Comparison of ENCODE assay signal across 7 mouse cellular contexts in genomic region chr4:137912768-137913305, GRCm38 (mm10). TPM values are rescaled to one million over a fixed set of nuclear protein-coding genes. Genes with fewer than 3 reads are reported as not detected.
A peak's percentile ranks its signal among the peaks of the same experiment; 100 is the strongest.
DNase-seq lines count a peak whose midpoint lies in the region; ATAC-seq and TF ChIP-seq lines count a peak whose summit lies in the region.

No protein-coding gene starts in this region.

- H3K36me3 ChIP-seq in embryonic facial prominence, embryonic 13.5 days: peaks cover 4% of the 10 kb centered on the region; the same call in 1 of the 2 replicates
- peaks cover 6% of the 10 kb centered on the region for H3K36me3 ChIP-seq in heart, embryonic 10.5 days
- H3K36me3 ChIP-seq in kidney, embryonic 15.5 days: no peaks in the 10 kb centered on the region
- no peaks in the 10 kb centered on the region for H3K36me3 ChIP-seq in midbrain, embryonic 16.5 days (ENCODE audit: control insufficient read depth, insufficient read depth, low read length)
- no peaks in the 10 kb centered on the region for H3K36me3 ChIP-seq in thymus, adult 2 months (ENCODE audit: control insufficient read depth, insufficient read depth, low read length)

- H3K27ac ChIP-seq in embryonic facial prominence, embryonic 13.5 days: peak overlapping the region; percentile 33
- peak overlapping the region; percentile 82 for H3K27ac ChIP-seq in heart, embryonic 10.5 days
- H3K27ac ChIP-seq in kidney, embryonic 15.5 days: 0 out of 2 replicates have a peak overlapping the region, but pooled peaks have one; percentile 45
- H3K27ac ChIP-seq in midbrain, embryonic 16.5 days (ENCODE audit: low read length): peak overlapping the region; percentile 22; the same call in 1 of the 2 replicates
- no peak overlapping the region for H3K27ac ChIP-seq in thymus, adult 2 months (ENCODE audit: control insufficient read depth, insufficient read depth, low read length)

- H3K4me3 ChIP-seq in embryonic facial prominence, embryonic 13.5 days: peak overlapping the region; percentile 61
- H3K4me3 ChIP-seq in heart, embryonic 10.5 days: peak overlapping the region; percentile 66; the same call in 1 of the 2 replicates
- H3K4me3 ChIP-seq in kidney, embryonic 15.5 days (replicated peaks): peak overlapping the region; percentile 57
- peak overlapping the region; percentile 64 for H3K4me3 ChIP-seq in midbrain, embryonic 16.5 days (ENCODE audit: low read depth, low read length)
- no peak overlapping the region for H3K4me3 ChIP-seq in thymus, adult 2 months (ENCODE audit: control insufficient read depth, insufficient read depth, low read length)

- no peak for TF ChIP-seq CTCF in thymus, adult 2 months (IDR thresholded peaks at IDR 0.05; ENCODE audit: borderline replicate concordance, control insufficient read depth, extremely low read depth, insufficient read depth, low read length, poor library complexity)

- H3K9me3 ChIP-seq in embryonic facial prominence, embryonic 13.5 days: no peaks in the 10 kb centered on the region
- no peaks in the 10 kb centered on the region for H3K9me3 ChIP-seq in heart, embryonic 10.5 days
- no peaks in the 10 kb centered on the region for H3K9me3 ChIP-seq in kidney, embryonic 15.5 days (replicated peaks)
- no peaks in the 10 kb centered on the region for H3K9me3 ChIP-seq in midbrain, embryonic 16.5 days (replicated peaks; ENCODE audit: control insufficient read depth, low read length, poor library complexity, severe bottlenecking)

- H3K27me3 ChIP-seq in embryonic facial prominence, embryonic 13.5 days: no peaks in the 10 kb centered on the region
- H3K27me3 ChIP-seq in heart, embryonic 10.5 days (ENCODE audit: insufficient read depth, poor library complexity, severe bottlenecking): peaks cover 3% of the 10 kb centered on the region; the same call in 1 of the 2 replicates
- H3K27me3 ChIP-seq in kidney, embryonic 15.5 days: no peaks in the 10 kb centered on the region
- H3K27me3 ChIP-seq in midbrain, embryonic 16.5 days (ENCODE audit: control insufficient read depth, insufficient read depth, low read depth, low read length): no peaks in the 10 kb centered on the region
- no peaks in the 10 kb centered on the region for H3K27me3 ChIP-seq in thymus, adult 2 months (ENCODE audit: control insufficient read depth, insufficient read depth, low read length)

- WGBS in embryonic facial prominence, embryonic 13.5 days: 50% methylated on average over 13 of the region's 13 CpGs
- 58% methylated on average over 12 of the region's 13 CpGs for WGBS in heart, embryonic 10.5 days
- 42% methylated on average over 12 of the region's 13 CpGs for WGBS in kidney, embryonic 15.5 days
- 53% methylated on average over 12 of the region's 13 CpGs for WGBS in midbrain, embryonic 16.5 days
- 60% methylated on average over 13 of the region's 13 CpGs for WGBS in thymus, adult 2 months

- no peak for ATAC-seq in embryonic facial prominence, embryonic 13.5 days (ENCODE audit: insufficient number of reproducible peaks, insufficient read depth, low FRiP score, low TSS enrichment, low read depth)
- ATAC-seq in kidney, embryonic 15.5 days (replicated peaks; ENCODE audit: low FRiP score): no peak
- no peak for ATAC-seq in midbrain, embryonic 16.5 days

- no peak for DNase-seq in heart, embryonic 10.5 days (ENCODE audit: low spot score)
- no peak for DNase-seq in cerebellum, adult 11-12 months
- no peak for DNase-seq in thymus, adult 2 months
- DNase-seq in right cerebral cortex, adult 2 months (ENCODE audit: low spot score in 2 of 2): no peak

- peak overlapping the region; percentile 95 for H3K4me2 ChIP-seq in embryonic facial prominence, embryonic 13.5 days
- H3K4me2 ChIP-seq in kidney, embryonic 15.5 days: peak overlapping the region; percentile 99
- peak overlapping the region; percentile 98 for H3K4me2 ChIP-seq in midbrain, embryonic 16.5 days (ENCODE audit: low read length)

- peaks cover 55% of the 10 kb centered on the region for H3K4me1 ChIP-seq in embryonic facial prominence, embryonic 13.5 days
- peaks cover 64% of the 10 kb centered on the region for H3K4me1 ChIP-seq in heart, embryonic 10.5 days
- H3K4me1 ChIP-seq in kidney, embryonic 15.5 days: peaks cover 47% of the 10 kb centered on the region
- peaks cover 23% of the 10 kb centered on the region for H3K4me1 ChIP-seq in midbrain, embryonic 16.5 days (ENCODE audit: control insufficient read depth, insufficient read depth, low read length)
- H3K4me1 ChIP-seq in thymus, adult 2 months (replicated peaks; ENCODE audit: control insufficient read depth, insufficient read depth, low read length): peaks cover 20% of the 10 kb centered on the region

- no peak for TF ChIP-seq POLR2A in thymus, adult 2 months (IDR thresholded peaks at IDR 0.05; ENCODE audit: control insufficient read depth, extremely low read depth, insufficient read depth, low read length, poor library complexity)

- H3K9ac ChIP-seq in embryonic facial prominence, embryonic 13.5 days: peak overlapping the region; percentile 76
- H3K9ac ChIP-seq in kidney, embryonic 15.5 days: peak overlapping the region; percentile 49
- H3K9ac ChIP-seq in midbrain, embryonic 16.5 days (ENCODE audit: low read depth, low read length): peak overlapping the region; percentile 76

RNA-seq across cellular contexts. Expression of gene Ece1, which starts 50.8 kb away (rescaled TPM):
- polyA plus RNA-seq in embryonic facial prominence, embryonic 13.5 days (2015; fragmentation: Nextera tagmentation; extraction: Ambion mirVana): 49.9 and 65.0 TPM in 2 replicates
- 118 and 165 TPM in 2 replicates for polyA plus RNA-seq in heart, embryonic 10.5 days (2016; fragmentation: Nextera tagmentation; extraction: Ambion mirVana)
- 53.7 and 58.5 TPM in 2 replicates for polyA plus RNA-seq in kidney, embryonic 15.5 days (2015; fragmentation: Nextera tagmentation; extraction: Ambion mirVana)
- polyA plus RNA-seq in midbrain, embryonic 16.5 days (2015; fragmentation: Nextera tagmentation; extraction: Ambion mirVana): 20.8 and 21.3 TPM in 2 replicates
- 27.3 and 28.9 TPM in 2 replicates for polyA plus RNA-seq in thymus, adult 2 months (2012; rRNA removed)
